Mouse (Mus musculus): ENCODE data around the gene Vmn1r51.
"Not testable (repeated sequence)": the region's sequence is repeated elsewhere in the genome, so short reads cannot be mapped to it uniquely, and the experiment has no call there.

Gene Vmn1r51

GRCm38 (mm10) chr6:90122296-90122695 lies at the start of gene Vmn1r51:
Gene Vmn1r51 (plus strand): TSS chr6:90122596.
- not testable (repeated sequence) for DNase-seq (ENCODE audit: low read depth, low spot score)

- DNase-seq (ENCODE audit: low read depth, low spot score): no peak
Observed at GRCm38 (mm10) chr6:90078406-90078805, 44.0 kb upstream of the Vmn1r51 start, which contains the start of gene Vmn1r49. Gene Vmn1r49 (minus strand): TSS chr6:90078506.

- DNase-seq (ENCODE audit: low read depth, low spot score): no peak
Observed at GRCm38 (mm10) chr6:90100566-90100965, 21.8 kb upstream of the Vmn1r51 start.

GRCm38 (mm10) chr6:90101130-90101529 lies 21.3 kb upstream of the Vmn1r51 start, which contains the start of gene Vmn1r50:
Gene Vmn1r50 (plus strand): TSS chr6:90101430.
- no peak for DNase-seq (ENCODE audit: low read depth, low spot score)

- no peak for DNase-seq (ENCODE audit: low read depth, low spot score)
Observed at GRCm38 (mm10) chr6:90160139-90160538, 37.7 kb downstream of the Vmn1r51 start.

GRCm38 (mm10) chr6:90174508-90174907 lies 52.1 kb downstream of the Vmn1r51 start, which contains the start of gene Vmn1r52:
Gene Vmn1r52 (plus strand): TSS chr6:90174808.
- no peak for DNase-seq (ENCODE audit: low read depth, low spot score)
